Mouse (Mus musculus): ENCODE data around the gene Syt17.
"Not testable (repeated sequence)": the region's sequence is repeated elsewhere in the genome, so short reads cannot be mapped to it uniquely, and the experiment has no call there.

The Syt17 gene

GRCm38 (mm10) chr7:118376590-118376989 is 71.4 kb downstream of the Syt17 start:
- DNase-seq (ENCODE audit: low spot score), result no peak

GRCm38 (mm10) chr7:118375341-118375740 is 72.7 kb downstream of the Syt17 start:
- DNase-seq (ENCODE audit: low spot score), result no peak

- no peak for DNase-seq (ENCODE audit: low spot score)
These were observed 76.7 kb downstream of the Syt17 start for GRCm38 (mm10) chr7:118371361-118371760.

GRCm38 (mm10) chr7:118369705-118370104 is 78.3 kb downstream of the Syt17 start:
- no peak for DNase-seq (ENCODE audit: low spot score)

- no peak for DNase-seq (ENCODE audit: low spot score)
These were observed 82.1 kb downstream of the Syt17 start for GRCm38 (mm10) chr7:118365902-118366301.

GRCm38 (mm10) chr7:118365251-118365650 is 82.8 kb downstream of the Syt17 start:
- no peak for DNase-seq (ENCODE audit: low spot score)

GRCm38 (mm10) chr7:118364353-118365007 is 83.5 kb downstream of the Syt17 start:
- DNase-seq (ENCODE audit: low spot score), result no peak

- DNase-seq (ENCODE audit: low spot score), result no peak
These were observed 84.3 kb downstream of the Syt17 start for GRCm38 (mm10) chr7:118363587-118364233.

GRCm38 (mm10) chr7:118362931-118363330 is 85.1 kb downstream of the Syt17 start:
- DNase-seq (ENCODE audit: low spot score), result no peak

- DNase-seq (ENCODE audit: low spot score), result no peak
These were observed 85.8 kb downstream of the Syt17 start for GRCm38 (mm10) chr7:118362258-118362657.

- no peak for DNase-seq (ENCODE audit: low spot score)
These were observed 89.0 kb downstream of the Syt17 start for GRCm38 (mm10) chr7:118358977-118359376.

GRCm38 (mm10) chr7:118356410-118357005 is 91.5 kb downstream of the Syt17 start:
- DNase-seq (ENCODE audit: low spot score), result not testable (repeated sequence)

- DNase-seq (ENCODE audit: low spot score), result no peak
These were observed 97.2 kb downstream of the Syt17 start for GRCm38 (mm10) chr7:118350840-118351239.

- DNase-seq (ENCODE audit: low spot score), result no peak
These were observed 101.1 kb downstream of the Syt17 start for GRCm38 (mm10) chr7:118346943-118347342.

GRCm38 (mm10) chr7:118346432-118346831 is 101.6 kb downstream of the Syt17 start:
- no peak for DNase-seq (ENCODE audit: low spot score)

GRCm38 (mm10) chr7:118345396-118345795 is 102.6 kb downstream of the Syt17 start:
- no peak for DNase-seq (ENCODE audit: low spot score)

- no peak for DNase-seq (ENCODE audit: low spot score)
These were observed 103.3 kb downstream of the Syt17 start for GRCm38 (mm10) chr7:118344701-118345100.
